Comparison of ENCODE assay signal across 8 mouse cellular contexts in genomic region chr8:46241568-46242374, GRCm38 (mm10). TPM values are rescaled to one million over a fixed set of nuclear protein-coding genes. Genes with fewer than 3 reads are reported as not detected.
DNase-seq lines count a peak whose midpoint lies in the region; ATAC-seq lines count a peak whose summit lies in the region.

No protein-coding gene starts in this region.

- DNase-seq in 3134 (ENCODE audit: extremely low read depth, insufficient read length, low spot score), result peak; percentile 29
- DNase-seq in adrenal gland, adult 2 months, result peak; percentile 63
- peak; percentile 91 for DNase-seq in embryo, embryonic 11 days
- DNase-seq in gastrocnemius, postnatal 4 days (ENCODE audit: low spot score in 2 of 2), result peak; percentile 58 to 74
- DNase-seq in kidney, adult 18-20 months, result peak; percentile 73
- peak; percentile 78 for DNase-seq in left cerebral cortex, postnatal 4 days
- DNase-seq in midbrain, embryonic 14.5 days, result peak; percentile 93
- DNase-seq in spleen, postnatal 10 days (ENCODE audit: low spot score in 2 of 2), result peak; percentile 62 to 83

- H3K36me3 ChIP-seq in midbrain, embryonic 14.5 days (ENCODE audit: control insufficient read depth, insufficient read depth, low read length), result no peaks in the 10 kb centered on the region

- 0 out of 2 replicates have a peak, but pooled peaks cover 2% of the 10 kb centered on the region for H3K27me3 ChIP-seq in midbrain, embryonic 14.5 days (ENCODE audit: control insufficient read depth, insufficient read depth, low read length)

- H3K4me2 ChIP-seq in midbrain, embryonic 14.5 days (ENCODE audit: low read length), result no peak overlapping the region

- peak; percentile 64; the same call in 1 of the 2 replicates for ATAC-seq in midbrain, embryonic 14.5 days (ENCODE audit: low FRiP score, low TSS enrichment)

- H3K9ac ChIP-seq in midbrain, embryonic 14.5 days (replicated peaks; ENCODE audit: low read length), result no peak overlapping the region

- no peaks in the 10 kb centered on the region for H3K4me1 ChIP-seq in midbrain, embryonic 14.5 days (ENCODE audit: control insufficient read depth, insufficient read depth, low read length)

- H3K9me3 ChIP-seq in midbrain, embryonic 14.5 days (ENCODE audit: control insufficient read depth, low read length), result no peaks in the 10 kb centered on the region

- intact Hi-C loops in left cerebral cortex, postnatal 4 days (cut with DNase I), result loop anchor here (5.0 kb wide), 3 partner anchors 61 to 711 kb away; no protein-coding TSS in a partner anchor

- 31% methylated on average over 13 of the region's 13 CpGs for WGBS in midbrain, embryonic 14.5 days

- H3K27ac ChIP-seq in midbrain, embryonic 14.5 days (replicated peaks; ENCODE audit: low read depth, low read length), result no peak overlapping the region

- no peak overlapping the region for H3K4me3 ChIP-seq in midbrain, embryonic 14.5 days (replicated peaks; ENCODE audit: low read depth, low read length)

RNA-seq across cellular contexts. Expression of gene Slc25a4, which starts 30.7 kb away (rescaled TPM):
- 100 to 1,000 TPM; 133 to 206 TPM for total RNA-seq in adrenal gland, adult 2 months (2021)
- polyA plus RNA-seq in adrenal gland, adult 2 months (2012; rRNA removed), result 200 and 240 TPM in 2 replicates
- 1,000 to 10,000 TPM; 1,578 to 1,616 TPM for total RNA-seq in gastrocnemius, postnatal 4 days (2021)
- 100 to 1,000 TPM; 513 to 540 TPM for total RNA-seq in left cerebral cortex, postnatal 4 days (2021)
- polyA plus RNA-seq in midbrain, embryonic 14.5 days (2014; fragmentation: Nextera tagmentation; extraction: Ambion mirVana), result 795 and 885 TPM in 2 replicates

RNA-seq across cellular contexts. Expression of gene Helt, which starts 52.7 kb away (rescaled TPM):
- total RNA-seq in adrenal gland, adult 2 months (2021), result not detected
- 0.16 and 0.42 TPM in 2 replicates for polyA plus RNA-seq in adrenal gland, adult 2 months (2012; rRNA removed)
- not detected for total RNA-seq in gastrocnemius, postnatal 4 days (2021)
- total RNA-seq in left cerebral cortex, postnatal 4 days (2021), result under 1 TPM; 0.60 to 0.70 TPM
- polyA plus RNA-seq in midbrain, embryonic 14.5 days (2014; fragmentation: Nextera tagmentation; extraction: Ambion mirVana), result 9.6 and 10.2 TPM in 2 replicates

Comparison
In these comparisons a context has a peak if more than half of its experiments do, and no peak if none do; other contexts are left out.
1. DNase-seq: peak in every context shown above with its lines; median percentile 93 in midbrain, embryonic 14.5 days; 91 in embryo, embryonic 11 days; 78 in left cerebral cortex, postnatal 4 days; 73 in kidney, adult 18-20 months; 72 in spleen, postnatal 10 days; 66 in gastrocnemius, postnatal 4 days; 63 in adrenal gland, adult 2 months; 29 in 3134.